Mouse (Mus musculus): ENCODE results near the gene Slc5a5.
A peak's percentile ranks its signal among the peaks of the same experiment; 100 is the strongest.
"Not testable (repeated sequence)": the region's sequence is repeated elsewhere in the genome, so short reads cannot be mapped to it uniquely, and the experiment has no call there.

Slc5a5 gene

DNA sequence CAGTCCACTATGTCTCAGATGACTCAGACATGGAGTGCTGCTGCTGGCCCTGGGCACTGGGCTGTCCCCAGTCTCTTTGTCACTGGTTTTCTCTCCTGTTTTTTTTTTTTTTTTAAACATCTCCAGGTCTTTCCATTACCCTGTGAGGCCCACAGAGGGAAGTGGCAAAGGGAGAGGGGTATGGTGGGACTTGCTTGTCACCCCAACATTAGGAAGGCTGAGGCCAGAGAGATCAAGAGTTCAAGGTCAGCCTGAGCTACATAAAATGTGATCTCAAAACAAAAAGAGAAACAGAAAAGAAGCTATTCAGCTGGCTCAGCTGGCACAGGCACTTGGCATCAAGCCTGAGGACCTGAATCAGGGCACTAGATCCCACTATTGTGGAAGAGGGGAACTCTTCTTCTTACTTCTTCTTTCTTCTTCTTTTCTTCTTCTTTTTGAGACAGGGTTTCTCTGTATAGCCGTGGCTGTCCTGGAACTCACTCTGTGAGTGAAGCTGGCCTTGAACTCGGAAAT is 8.4 kb upstream of the Slc5a5 start:
- DNase-seq = peak; percentile 17

DNA sequence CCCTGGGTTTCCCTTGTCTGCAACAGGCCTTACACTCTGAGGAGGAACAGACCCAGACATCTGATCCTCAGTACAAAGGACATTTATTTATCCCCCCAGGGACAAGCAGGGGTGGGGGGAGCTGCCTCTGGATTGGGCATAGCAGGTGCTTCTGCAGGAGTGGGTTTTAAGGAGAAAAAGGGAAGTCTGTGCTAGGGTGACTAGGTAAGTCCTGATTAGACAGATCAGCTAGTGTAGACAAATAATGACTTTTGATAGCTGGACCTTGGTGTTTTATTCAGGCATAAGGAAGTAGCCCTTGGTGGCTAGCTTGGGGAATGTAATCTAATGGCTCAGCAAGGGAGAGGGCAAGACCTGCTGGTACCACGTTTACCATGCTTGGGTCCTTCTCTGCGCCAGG is 6.7 kb upstream of the Slc5a5 start:
- peak; percentile 50 for DNase-seq

DNA sequence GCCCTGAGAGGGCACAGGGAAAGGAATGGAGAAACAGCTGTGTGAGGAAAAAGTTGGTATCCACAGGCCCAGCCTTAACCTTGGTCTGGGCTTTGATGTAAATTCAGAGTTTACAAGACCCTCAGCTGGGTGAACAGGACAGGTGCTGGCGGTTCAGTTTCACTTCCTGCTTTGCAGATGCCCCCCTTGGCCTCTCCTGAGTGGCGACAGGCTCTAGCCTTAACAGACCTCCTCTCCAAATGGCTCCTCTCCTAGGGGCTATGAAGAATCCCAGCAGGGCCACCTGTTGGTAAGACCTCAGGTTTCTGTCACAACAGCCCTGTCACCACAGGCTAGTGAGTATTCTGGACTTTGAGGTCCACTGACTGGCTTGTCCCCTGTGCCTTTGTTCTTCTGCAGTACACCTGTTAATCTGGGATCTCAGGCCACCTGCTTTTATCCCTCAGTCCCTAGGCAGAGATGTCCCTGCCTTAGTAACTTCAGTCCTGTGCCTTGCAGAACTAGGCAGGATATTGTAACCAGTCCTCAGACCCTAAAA is 6.2 kb upstream of the Slc5a5 start:
- DNase-seq = peak; percentile 57

DNA sequence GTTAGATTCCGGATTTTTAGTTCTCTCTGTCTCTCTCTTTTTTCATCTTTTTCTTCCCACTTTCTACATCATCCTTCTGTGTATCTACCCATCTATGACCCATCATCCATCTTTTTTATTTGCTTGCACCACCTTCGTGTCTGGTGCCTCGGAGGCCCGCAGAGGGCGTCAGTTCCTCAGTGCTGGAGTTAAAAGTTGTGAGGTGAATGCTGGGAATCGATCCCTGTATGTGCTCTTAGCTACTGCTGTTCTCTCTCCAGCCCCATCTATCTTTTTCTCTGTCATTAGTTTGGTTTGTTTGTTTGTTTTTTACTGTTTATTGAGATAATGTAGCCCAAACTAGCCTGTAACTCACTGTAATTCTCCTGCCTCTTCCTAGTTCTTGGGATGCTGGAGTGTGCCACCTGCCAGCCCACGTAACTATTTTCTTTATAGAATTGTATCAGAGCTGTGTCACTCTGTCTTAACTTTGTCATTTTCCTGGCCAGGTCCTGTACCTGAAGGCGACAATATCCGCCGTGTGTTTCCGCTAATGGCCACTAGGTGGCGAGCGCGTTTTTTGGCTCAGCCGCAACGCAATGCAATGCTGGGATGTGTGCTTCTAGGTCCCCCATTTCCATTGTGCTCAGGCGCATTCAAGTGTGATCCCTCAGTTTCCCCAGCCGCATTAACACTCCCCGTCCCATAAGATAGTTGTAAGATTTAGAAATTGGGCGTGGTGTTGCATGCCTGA is 5.3 kb upstream of the Slc5a5 start:
- DNase-seq = peak; percentile 92

DNA sequence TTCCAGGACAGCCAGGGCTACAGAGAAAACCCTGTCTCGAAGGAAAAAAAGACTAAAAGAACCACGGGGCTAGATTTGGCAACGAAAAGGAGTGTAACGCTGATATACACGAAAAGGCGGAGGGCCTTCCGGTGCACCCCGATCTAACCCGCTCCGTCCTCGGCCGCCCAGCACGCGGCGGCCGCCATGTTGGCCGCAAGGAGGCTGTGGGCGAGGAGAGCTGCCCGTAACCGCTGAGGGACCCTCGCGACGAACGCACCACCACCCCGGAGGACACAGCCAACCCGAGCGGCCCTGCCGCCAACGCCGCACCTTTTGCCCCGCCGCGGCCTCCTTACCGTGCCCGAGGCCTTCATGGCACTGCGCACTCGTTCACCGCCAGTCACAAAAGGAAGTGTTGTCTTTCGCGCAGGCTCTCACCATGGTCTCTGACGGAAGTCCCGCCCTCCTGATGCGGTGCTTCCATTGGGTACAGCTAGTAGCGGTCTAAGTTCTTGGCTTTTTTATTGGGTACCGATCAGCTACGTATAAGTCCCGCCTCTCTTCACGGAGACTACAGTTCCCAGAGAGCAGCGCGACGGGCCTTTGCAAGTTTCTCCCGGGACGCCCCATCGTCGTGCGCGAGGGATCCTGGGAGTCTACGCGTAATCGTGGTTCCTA is 4.6 kb upstream of the Slc5a5 start, which contains the start of gene Rpl18a:
Gene Rpl18a, minus strand, starts transcription at position 392 of the 660 bp plus-strand sequence.
- peak; percentile 99 for DNase-seq

DNA sequence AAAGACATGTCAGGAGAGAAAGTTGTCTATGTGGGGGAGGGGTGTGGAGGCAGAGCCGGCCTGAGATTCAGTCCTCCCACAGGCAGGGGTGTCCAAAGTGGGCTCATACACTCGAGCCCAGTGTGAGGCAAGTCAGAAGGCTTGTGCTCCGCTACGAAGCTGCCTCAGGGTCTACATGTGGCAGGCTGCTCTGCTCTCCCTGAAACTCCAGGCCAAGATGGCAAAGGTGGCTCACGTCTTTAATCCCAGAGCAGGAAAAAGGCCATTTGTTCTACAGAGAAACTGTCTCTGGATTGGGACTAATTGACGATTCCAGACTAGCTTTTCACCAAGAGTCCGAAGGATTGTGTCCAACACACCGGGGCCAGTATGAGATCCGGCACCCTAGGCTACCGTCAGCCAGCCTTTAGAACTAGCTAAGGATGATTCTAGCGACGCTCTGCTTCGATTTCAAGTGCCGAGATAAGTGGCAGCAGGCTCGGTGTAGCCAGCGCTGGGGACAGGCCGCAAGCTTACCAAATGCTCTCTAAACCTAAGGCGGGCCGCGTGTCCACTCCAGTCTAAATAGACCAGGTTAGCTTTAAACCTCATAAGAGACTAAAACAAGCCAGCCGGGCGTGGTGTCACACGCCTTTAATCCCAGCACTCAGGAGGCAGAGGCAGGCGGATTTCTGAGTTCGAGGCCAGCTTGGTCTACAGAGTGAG is 3.9 kb upstream of the Slc5a5 start:
- no peak for DNase-seq

DNA sequence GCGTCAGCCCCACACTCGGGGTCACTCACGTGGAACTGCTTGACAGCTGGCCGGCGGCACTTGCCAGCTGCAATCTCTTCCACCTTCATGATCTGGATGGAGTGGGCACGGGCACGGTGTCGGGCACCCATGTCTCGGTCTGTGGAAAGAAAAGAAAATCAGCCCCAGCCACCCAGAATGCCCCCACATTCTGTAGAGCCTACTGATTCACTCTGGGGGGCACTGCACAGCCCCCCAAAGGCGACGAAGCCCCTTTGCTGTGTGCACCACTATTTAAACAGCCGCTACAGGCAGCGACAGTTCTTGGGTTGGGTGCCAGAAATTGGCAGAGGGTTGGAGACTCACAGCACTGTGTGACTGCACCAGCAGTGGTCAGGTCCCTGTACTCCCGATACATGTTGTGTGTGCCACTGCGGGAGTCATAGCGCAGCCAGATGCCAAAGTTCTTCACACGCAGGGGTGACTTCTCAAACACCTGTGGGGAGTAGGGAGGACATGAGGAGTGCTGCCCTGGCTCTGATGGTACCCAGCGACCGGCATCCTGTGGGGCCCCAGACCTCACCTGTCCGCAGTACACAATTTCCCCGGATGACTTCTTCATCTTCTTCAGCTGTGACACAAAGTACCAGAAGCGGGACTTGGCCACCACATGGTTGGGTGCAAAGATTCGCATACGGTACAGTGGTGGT is 3.2 kb upstream of the Slc5a5 start:
- DNase-seq = not testable (repeated sequence)

DNA sequence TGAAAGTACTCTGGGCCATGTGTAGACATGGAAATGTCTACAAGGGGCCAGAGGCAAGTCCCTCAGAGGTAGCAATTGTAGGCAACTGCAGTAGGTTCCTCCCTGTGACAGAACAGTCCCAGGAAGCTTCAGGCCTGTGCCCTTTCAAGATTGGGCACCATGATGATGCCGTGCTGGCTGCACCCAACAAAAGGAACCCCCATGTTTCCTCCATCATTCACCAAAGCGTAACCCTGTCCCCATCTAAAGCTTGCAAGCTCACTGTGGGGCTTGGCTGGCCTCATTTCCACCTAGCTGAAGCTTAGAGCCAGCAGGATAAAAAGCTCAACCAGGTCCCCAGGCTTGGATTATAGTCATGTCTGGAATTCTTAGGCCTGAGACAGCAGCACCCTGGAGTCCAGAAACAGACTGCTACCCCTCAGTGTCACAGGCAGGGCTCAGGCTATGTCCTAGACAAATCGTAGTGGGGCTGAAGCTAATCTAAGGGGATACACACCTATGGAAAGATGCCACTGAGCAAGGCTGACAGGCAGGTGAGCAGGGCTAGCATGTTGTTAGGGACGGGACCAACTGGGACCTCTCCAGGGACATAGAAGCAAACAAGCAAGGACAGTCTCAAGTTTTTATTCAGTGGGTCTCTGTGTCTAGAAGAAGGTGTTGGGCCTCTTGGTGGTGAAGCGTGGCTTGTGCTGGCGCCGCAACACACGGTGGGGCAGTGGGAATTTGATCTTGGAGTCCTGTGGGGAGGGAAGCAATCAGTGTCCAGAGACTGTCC is 2.4 kb upstream of the Slc5a5 start:
- DNase-seq = no peak

DNA sequence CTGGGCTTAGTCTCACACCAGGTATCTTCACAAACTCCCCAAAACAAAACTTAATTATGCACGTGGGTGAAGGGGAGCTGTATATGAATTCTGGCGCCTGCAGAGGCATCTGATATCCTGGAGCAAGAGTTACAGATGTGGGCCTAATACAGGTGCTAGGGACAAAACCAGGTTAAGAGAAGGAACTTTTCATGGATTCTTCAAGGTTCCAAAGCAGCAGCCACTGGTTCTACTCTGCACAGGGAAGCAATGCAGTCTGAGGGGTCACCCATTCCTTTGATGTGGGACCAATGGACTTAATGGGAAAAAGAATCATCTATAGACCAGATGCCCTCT is 1.8 kb upstream of the Slc5a5 start:
- DNase-seq = no peak

DNA sequence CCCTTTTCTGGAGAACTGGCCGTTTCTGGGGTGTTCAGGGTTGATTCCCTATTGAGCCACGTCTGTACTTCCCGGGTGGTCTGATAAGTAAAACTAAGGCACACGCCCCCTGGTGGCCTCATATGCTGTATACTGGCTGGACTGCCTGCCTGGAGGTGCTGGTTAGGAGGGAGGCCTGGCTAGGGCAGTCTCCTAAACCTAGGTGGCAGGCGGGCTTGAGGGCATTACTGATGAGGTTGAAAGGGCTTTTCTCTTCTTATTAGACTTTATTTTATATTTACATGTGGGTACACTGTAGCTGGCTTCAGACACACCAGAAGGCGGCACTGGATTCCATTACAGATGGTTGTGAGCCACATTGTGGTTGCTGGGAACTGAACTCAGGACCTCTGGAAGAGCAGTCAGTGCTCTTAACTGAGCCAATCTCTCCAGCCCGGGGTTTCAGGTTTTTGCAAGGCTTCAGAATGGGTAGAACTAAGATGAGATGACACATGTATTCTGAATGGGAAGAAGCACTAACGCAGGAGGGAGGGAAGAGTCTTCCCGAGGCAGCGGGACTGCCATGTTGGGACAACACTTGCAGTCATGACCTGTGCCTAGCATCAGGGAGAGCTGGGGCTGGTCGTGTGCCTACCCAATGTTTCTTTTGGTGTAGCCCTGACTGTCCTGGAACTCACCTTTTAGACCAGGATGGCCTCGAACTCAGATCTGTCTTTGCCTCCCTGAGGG is 1.3 kb upstream of the Slc5a5 start:
- peak; percentile 73 for DNase-seq

DNA sequence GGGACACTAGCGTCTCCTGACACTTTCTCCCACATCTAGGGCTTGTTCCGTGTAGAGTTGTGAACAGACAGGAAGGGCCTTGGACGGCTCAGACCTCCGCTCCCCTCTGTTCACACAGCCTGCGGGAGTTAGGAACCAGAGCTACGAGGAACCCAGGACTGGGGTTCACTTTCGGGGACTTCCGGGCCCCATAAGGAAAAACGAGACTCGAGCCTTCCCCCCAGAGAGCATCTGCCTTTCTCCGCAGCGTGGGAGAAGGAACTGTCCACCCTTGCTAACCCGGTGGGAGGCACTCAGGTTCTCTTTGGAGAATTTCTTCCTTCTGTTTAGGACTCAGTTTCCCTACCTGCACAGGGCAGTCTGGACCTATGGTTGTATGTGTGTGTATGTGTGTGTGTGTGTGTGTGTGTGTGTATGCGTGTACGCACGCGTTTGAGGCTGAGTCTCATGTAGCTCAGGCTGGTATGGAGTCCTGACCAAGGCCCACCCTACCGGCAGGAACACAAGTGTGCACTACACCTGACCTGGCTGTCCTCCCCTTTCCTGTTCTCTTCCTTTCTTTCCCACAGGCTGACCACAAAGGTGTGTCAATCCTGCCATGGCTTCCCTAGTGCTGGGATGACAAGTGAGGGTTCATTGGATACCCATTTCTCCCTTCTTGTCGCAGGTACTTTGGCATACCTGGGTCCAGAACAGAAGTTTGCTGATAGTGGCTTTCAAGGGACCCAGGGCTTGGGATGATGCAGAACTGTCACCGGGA is 519 bp upstream of the Slc5a5 start:
- DNase-seq = no peak

DNA sequence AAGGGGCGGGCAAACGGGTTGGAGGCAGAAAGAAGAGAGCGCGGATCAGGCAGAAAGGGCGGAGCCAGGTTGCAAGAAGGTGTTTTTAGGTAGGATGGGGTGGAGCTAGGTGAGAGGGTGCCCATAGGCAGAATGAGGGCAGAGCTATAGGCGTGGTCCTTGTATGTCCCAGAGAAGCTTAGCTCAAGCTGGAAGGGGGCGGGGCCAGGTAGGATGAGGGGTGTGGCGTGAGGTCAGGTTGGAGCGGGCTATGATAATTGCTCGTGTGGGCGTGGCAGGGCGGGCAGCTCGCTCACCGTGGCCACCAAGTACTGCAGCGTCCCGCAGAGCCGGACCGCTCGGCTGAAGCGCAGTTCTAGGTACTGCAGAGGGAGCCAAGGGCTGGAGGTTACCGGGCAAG is 1.2 kb downstream of the Slc5a5 start:
- no peak for DNase-seq

DNA sequence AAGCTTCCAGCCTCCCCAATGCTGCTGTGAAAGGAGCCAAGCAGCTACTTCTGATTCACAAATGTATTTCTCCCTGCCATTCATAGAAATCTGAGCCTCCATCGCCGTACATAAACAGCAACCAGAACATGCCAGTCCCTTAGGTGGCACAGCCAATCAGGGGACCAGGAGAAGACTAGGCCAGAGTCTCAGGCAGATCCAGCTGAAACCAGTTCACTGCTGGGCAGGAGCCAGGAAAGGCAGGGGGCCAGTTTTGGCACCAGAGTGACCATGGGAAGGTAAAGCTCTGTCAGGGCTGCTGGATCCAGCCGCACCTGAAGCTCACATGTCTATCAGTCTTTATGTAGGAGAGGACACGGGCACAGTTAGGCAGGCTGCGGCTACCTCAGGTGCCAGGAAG is 1.9 kb downstream of the Slc5a5 start:
- DNase-seq = no peak

DNA sequence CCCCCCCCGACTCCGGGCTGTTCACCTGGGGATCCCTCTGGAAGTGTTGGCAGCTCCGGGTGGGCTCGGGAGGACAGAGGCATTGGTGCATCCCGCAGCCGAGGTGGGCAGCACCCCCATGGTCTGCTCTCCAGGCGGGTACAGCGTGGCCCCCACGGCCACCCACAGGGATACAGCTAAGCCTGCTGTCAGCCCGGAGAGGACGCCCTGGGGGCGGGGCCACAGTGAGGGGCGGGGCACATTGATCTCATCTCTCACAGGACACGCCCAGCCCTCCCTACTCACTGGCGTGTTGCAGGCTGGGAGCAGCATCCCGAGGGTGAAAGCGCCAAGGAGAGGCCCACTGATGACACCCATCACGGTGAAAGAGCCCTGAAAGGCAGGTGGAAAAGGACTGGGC is 4.9 kb downstream of the Slc5a5 start:
- DNase-seq = no peak

DNA sequence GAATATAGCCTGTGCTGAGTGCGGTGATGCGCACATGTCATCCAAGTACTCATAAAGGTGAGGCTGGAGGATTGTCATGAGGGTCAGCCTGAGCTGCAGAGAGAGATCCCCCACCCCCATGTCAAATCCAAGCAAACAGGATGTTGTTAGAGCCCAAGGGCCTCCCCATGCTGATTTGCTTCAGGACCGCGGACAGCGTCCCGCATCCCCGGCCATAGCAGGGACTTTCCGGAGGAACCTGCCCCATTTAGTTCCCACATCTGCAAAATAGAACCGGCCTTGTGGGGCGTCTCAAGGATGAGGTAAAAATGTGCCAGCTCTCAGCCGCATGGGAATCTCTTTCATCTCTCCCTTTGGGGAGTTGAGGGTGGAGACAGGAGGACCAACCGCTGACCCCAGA is 6.9 kb downstream of the Slc5a5 start:
- DNase-seq = no peak

DNA sequence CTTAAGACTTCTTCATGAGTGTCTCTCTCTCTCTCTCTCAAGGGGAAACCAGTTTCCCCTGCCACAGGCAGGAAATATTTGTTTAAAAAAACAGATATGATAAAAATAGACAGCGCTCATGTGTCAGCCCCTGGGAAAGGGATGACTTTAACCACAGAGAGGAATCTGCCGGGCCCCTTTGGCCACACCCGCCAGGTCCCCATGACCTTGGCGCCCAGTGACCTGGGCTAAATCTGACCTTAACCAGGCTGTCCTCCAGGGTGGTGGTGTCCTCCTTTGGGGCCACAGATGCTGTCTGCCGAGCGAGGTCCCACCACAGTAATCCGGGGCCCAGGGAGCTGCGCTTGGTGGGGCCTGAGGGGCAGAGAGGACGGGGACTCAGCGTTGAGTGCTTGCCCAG is 7.9 kb downstream of the Slc5a5 start:
- no peak for DNase-seq

DNA sequence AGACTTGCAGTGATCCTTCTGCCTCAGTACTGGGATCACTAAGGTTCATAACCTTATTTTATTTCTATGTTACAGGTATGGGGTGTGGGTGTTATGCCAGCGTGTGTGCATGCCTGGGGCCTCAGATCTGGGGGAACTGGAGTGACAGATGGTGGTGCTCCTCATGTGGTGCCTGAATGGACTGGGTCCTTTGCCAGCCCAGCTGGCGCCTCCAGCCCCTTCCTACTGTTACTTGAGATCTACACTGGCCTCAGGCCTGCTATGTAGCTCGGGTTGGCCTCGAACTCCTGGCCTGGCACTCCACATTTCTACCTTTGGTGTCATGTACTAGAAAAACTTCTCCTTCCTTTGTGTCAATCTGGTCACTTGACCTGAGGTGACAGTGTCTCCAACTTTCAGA is 8.4 kb downstream of the Slc5a5 start:
- peak; percentile 63 for DNase-seq

DNA sequence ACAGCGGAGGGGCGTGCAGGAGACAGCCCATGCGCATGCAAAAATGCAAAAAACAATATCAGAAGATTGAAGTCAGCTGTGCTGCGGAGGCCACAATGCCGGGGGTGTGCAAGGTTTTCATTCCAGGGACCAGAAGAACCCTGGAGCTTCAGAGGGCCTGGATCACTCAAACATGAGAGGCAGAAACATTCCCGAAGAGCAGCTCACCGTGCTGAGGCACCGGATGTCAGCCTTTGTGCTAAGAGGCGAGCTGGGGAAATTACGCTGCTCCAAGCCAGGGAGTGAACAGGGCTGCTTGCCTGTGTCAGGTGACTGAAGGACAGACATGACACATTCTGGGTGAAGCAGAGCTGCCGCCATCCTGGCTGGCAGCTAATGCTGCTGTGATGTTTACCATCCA is 12.0 kb downstream of the Slc5a5 start:
- DNase-seq = no peak

DNA sequence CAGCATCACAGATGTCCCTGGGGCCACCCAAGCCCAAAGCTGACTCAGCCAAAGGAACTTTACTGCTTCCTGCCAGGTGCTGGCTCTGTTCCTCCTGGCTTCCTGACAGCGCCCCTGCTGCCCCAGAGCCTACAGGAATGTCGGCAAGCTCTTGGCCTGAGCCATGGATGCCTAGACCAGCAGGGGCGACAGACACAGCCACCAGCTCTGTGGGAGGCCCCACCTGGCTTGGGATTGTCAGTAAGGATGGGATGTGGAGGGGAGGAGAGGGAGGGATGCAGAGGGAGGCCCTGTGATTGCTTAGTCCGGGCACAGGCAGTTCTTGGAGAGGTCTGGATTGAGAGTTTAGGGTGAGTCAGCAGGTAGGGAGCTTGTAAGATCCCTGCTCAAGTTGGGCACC is 12.4 kb downstream of the Slc5a5 start:
- peak; percentile 96 for DNase-seq

DNA sequence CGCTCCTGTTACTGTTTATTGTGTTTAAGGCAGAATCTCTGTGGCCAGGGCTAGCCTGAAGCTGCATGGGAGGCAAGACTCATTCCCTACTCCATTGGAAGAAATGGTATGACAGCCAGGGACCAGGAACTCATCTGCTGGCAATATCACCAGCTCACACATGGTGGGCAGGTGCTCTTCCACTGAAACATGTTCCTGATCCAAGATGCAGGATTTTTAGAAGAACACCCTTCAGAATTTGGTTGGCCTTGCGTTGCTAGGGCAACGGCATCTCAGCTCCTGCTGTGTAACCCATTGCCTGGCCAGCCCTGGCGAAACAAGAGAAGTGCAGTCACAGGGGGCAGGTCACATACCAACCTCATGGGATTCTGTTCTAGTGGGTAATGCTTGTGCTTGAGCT is 13.1 kb downstream of the Slc5a5 start:
- peak; percentile 77 for DNase-seq

DNA sequence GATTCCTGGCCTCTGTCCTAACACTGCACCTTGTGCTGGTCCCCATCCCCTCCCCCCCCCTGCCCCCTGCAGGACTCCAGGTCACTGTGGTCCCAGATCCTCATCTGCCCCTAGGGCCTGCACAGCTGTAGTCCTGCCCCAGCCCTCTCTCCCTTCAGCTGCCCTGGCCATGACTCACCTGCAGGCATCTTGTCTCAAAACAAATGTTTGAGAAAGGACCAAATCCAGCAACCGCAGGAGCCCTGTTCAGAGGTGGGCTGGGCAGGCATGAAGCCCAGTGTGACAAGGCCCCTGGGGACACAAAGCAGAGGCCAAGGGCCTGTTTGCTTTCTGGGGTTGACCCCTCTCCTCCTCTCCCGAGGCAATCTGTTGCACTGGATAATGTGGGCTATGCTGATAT is 14.4 kb downstream of the Slc5a5 start:
- no peak for DNase-seq
